Mouse (Mus musculus) brain, embryonic 14.5 days (tissue): ENCODE data around the gene Cpne9.

Experiments used
- CTCF ChIP-seq: fragments of 200-500 bp; IDR thresholded peaks from 2 replicates; pipeline ENCODE4 v1.5.1; 2012; ENCODE audit warnings: inconsistent platforms, mild to moderate bottlenecking, moderate library complexity, borderline replicate concordance; ENCODE audit not compliant: insufficient read depth, insufficient read length; ENCODE audit errors: extremely low read depth
- POLR2A ChIP-seq: fragments of 200-500 bp; IDR thresholded peaks from 2 replicates; pipeline ENCODE4 v1.6.1; 2012; ENCODE audit warnings: mild to moderate bottlenecking, inconsistent platforms, borderline replicate concordance; ENCODE audit not compliant: poor library complexity, insufficient read depth, insufficient read length, severe bottlenecking; ENCODE audit errors: extremely low read depth

DNA sequence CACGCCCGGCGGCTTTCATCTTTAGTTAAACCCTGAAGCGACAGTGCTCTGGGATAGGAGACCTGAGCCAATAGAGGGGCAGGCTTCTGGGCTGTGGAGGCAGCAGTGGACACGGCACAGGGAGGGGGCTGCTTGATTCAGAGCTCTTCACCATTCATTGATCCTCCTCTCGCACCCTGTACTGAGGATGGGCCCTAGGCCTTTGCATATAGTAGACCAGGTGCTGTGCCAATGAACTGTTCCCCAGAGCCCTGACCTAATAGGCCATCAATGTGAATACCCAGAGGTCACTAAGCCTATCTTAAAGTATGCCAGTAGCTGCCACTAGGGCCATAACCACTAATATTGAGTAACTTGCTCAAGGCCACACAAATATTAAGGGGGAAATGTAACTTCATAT is 431 bp upstream of the Cpne9 start:
- TF ChIP-seq CTCF (no peak), POLR2A (no peak)
